Mouse (Mus musculus): ENCODE data around the gene Chd4.

- TF ChIP-seq CTCF (IDR thresholded peaks at IDR 0.05; ENCODE audit: low read depth) (peak; percentile 96), EP300 (IDR thresholded peaks at IDR 0.05; ENCODE audit: low read depth) (no peak)
These were observed 49.1 kb upstream of the Chd4 start for GRCm38 (mm10) chr6:125046691-125047090.

Measured in liver, postnatal 0 days (tissue).